Mouse (Mus musculus) ES-CJ7 (cell line): Measurements from ENCODE around the gene Mcf2l.

Experiments
- DNase-seq: peaks from one replicate; pipeline ENCODE4 v3.0.0; 2011; ENCODE audit warnings: low read depth, low spot score

Gene Mcf2l

DNA sequence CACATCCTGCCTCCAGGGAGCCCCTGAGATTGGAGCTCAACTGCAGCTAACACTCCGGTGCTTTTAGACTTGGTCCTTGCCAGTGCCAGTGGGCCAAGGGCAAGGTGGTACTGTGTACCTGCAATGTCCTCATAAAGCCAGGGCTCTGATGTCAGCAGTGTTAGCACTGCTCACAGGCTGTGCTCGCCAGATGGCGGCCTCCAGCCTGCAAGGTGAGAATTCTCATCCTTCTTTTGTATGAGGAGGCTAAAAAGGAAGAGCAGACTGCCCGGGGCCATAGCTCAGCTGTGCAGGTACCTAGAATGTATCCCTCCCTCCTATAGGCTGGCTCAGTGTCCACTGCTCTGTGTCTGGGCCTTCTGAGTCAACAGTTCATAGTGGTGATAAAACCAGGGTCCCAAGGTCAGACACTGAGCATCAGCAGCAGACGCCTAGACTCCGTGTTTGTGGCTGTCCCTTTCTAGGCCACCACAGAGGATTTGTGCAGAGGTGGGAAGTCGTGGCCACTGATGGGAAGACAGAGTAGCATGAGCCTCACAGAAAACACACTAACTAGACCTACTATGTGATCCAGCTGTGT is 77.5 kb downstream of the Mcf2l start:
- no peak for DNase-seq

DNA sequence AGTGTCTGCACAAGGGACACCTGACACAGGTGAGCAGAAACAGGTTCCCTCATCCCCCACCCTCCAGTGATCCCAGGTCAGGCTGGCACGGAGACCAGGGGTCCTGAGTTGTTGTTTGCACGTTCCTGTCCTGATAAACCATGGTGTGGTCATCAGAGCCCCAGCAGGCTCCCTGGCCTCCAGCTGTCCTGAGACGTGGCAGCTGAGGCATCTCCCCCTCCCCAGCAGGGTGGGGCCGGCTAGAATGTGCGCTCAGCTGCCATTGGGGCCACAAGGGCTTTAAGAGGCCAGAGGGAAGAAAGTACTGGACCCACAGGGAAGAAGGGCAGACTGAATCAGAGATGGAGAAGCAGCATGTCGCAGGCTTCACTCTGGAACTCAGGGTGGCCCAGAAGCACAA is 79.1 kb downstream of the Mcf2l start:
- no peak for DNase-seq

DNA sequence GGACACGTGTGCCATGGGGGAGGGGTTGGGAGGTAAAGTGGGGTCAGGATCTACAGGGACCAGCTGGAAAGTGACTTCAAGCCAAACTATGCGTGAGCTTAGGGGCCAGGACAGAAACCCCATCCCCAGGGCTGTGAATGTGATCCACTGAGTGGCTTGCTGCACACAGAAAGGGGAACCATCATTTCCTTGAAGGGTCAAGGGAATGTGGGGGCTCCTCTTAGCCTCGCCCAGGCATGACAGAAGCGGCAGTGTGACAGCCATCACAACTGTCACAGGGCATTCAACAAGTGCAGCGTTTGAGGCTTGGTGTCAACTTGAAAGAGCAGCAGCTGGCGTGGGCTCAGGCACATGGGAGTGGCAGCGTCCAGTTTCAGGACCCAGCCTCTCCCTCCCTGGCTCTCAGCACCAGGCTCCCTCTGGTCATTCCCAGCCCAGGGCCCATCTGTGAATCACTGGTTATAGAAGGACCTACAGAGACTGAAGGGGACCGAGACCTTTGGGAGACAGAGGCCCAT is 81.8 kb downstream of the Mcf2l start:
- DNase-seq, result no peak

DNA sequence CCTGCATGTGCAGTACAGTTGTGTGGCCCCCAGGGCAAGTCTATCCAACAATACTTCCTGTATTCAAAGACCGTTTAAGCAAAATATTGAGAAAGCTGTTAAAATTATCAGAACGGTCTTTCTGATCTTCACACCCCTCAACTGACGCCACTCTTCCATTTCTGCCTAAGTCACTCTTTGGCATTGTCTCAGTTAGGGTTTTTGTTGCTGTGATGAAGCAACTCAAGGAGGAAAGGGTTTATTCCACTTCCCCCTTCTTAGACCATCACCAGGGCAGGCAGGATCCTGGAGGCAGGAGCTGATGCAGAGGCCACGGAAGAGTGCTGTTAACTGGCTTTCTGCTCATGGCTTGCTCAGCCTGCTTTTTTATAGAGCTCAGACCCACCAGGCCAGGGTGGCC is 82.3 kb downstream of the Mcf2l start:
- DNase-seq, result no peak

DNA sequence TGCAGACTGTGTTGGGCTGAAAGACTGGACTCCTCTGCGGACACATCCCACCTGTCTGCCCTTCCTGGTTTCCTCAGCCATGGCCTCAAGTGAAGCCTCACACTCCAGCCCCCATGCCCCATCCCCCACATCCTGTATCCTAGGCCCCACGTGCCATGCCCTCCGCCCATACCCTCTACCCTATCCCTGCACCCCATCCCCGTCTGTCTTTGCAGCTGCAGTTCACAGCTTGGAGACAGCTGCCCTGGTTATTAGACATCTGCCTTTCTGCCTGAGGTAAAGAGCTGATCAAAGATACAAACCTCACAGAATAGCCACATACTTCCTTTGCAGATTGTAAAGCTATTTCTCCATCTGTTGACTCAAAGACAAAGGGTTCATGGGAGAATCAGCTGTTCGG is 83.3 kb downstream of the Mcf2l start:
- DNase-seq, result no peak

DNA sequence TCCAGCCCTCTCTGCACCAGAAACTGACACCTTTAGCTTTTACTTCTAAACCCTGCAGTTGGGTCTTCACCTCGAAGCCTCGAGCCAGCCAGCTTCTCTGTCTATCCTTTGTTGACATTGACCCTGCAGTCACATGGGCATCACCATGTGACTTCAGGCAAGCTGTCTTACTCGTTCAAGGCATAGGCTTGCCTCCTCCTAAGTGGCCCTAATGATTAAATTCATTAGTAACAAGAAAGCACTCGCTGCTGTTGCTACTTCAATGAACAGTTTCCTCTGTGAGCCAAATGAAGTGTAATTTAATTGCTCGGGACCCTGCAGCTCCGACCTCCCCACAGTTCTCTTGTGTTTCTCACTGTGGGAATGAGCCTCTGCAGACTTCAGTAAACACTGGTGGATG is 83.8 kb downstream of the Mcf2l start:
- DNase-seq, result no peak

DNA sequence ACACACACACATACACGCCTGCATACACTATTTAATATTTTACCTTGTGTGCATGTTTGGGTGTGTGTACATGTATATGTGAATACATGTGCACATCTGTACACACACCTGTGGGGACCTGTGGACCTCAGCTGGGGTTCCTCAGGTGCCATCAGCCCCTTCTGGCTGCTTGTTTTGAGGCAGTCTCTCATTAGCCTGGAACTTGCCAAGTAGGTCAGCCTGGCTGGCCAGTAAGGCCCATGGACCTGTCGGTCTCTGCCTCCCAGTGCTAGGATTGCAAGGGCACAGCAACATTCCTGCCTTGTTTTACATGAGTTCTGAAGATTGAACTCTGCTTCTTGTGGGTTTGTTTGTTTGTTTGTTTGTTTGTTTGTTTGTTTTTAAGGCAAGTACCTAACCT is 87.0 kb downstream of the Mcf2l start:
- DNase-seq, result no peak

DNA sequence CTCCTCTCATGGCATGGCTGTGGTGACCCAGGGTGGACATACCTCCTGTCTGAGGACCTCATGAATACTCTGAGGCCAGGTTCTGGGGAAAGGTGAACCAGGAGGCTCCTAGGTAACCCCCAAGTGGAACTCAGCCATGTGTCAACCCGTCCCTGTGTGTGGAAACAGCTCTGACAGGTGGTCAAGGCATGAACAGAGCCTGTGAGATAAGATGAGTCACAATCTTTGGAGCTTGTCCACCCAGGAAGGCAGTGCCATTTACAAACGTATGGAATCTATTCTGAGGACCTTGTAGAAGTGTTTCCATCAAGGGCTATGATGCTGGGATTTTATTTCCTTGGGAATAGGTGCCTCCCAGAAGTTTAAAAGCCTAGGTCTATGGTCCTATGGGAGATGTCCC is 87.6 kb downstream of the Mcf2l start:
- no peak for DNase-seq

DNA sequence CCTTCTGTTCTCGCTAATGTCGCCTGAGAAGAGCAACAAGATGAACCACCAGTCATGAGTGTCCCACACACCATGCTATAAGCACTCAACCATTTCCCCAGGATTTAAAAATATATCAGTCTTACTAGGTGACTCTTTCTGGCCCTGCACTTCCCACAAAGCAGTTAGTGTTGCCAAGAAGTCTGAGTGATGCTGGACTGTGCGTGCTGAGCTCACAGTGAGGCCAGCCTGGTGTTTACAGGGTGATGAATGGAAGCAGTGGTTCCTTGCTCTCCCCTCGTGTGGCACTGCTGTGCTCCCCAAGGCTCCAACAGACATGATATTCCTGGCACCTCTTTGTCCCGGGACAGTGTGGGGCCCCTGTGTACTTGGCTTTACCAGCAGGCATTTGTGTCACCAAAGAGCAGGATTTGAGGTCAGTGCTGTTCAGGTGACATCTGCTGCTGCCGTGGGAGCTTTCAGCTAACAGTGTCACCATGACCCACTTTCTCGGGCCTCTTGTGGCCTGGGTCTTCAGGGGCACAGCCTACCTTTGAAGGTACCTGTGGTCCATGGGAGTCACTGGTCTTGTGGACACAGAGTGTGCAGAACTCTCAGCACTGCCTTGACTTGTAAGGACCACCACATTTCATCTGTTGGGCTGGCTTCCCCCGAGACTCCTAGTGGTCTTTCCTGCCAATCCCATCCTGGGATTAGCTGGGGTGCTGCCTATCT is 88.4 kb downstream of the Mcf2l start:
- no peak for DNase-seq

DNA sequence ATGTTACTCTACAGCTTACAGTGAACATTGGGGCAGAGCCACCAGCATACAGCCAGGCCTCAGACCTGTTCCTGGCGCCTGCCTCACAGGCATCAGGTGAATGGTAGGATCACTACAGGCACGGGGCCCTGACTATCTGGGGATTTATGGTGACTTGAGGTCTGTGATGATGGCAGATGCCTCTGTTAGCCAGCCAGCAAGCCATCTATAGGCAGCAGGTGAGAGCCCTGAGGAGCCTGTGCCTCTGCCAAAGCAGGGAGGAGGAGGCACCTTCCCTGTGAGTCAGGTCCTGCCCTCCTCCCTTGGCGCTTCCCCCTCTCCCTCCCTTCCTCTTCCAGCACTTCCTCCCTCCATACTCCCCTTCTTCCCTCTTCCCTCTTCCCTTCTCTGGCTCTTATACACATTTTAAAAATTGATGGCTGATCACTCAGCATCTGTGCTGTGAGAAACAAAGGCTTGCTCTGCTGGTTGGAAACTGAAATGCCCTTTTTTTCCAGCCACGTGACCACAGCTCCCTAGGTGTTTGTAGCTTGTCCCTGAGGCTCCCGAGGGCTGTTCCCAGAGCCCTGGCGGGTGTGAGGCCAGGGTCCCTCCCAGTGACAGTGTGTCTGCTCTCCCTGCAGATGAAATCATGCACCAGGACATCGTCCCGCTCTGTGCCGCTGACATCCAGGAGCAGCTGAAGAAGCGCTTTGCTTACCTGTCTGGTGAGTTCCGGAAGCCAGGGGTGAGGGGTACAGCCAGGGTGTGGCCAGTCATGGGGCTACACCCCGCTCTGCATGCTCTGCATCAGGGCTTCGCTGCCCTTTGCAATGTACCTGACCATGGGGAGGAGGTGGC is 89.2 kb downstream of the Mcf2l start:
- DNase-seq, result no peak

DNA sequence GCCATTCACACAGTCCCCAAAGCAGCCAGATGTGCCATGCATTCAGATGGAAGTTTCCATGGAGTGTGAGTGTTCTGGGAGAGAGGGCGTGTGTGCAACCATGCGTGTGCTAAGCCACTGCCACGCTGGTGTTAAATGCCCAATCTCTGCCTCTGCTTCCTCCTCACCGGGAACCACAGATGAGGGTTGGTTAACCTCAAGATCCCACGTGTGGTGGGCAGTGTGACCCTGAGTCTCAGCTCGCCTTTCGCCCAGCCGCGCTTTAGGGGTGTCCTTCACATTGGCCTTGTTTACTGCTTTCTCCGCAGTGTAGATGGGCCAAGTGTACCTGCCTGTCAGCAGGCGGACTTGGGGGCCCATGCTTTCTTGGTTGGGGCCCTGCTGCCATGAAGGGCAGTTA is 102.7 kb downstream of the Mcf2l start:
- no peak for DNase-seq

DNA sequence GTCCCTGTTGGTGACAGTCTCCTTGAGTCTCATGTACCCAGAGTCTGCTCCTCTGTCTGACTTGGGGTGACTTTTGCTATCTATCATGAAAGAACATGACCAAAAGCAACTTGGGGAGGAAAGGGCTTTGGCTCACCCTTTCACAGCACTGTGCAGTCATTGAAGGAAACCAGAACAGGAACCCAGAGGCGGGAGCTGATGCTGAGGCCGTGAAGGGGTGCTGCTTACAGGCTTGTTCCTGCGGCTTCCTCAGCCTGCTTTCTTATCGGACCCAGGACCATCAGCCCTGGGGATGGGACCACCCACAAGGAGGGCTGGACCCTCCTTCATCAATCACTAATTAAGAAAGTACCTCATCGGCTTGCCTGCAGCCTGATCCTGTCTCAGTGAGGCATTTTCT is 103.1 kb downstream of the Mcf2l start:
- DNase-seq, result no peak

DNA sequence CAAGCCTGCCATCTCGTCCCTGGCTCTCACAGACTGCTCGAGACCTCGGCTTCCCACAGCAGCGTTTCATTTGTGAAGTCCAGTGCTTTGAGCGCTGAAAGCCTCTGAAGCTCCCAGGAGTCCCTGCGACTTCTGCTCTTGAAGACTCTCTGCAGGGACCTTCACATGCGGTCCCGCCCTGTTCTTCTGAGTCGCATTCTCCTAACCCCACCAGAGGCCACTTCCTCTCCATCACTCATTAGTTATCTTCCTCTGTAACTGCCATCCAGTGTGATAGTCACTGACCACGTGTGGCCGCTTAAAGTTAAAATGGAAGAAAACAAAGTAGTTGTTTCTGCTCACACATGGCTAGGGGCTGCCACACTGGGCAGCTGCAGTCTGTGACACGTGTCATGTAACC is 103.7 kb downstream of the Mcf2l start:
- no peak for DNase-seq

DNA sequence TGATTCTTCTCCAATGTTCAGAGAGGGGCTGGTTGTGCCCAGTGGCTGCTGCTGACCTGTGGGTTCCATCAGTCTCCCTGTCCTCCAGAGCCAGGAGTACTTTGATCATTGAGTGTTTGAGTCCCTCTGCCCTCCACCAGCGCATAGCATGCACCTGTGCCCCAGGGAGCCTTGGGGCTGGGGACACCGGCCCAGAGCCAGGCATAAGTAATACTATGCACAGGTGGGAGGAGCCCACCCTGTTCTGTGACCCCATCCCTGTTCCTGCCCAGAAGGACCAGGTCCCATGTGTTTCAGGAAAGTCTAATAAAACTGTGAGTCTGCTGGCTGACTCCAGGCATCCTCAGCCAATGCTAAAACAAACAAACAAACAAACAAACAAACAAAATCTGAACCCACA is 104.7 kb downstream of the Mcf2l start:
- no peak for DNase-seq

DNA sequence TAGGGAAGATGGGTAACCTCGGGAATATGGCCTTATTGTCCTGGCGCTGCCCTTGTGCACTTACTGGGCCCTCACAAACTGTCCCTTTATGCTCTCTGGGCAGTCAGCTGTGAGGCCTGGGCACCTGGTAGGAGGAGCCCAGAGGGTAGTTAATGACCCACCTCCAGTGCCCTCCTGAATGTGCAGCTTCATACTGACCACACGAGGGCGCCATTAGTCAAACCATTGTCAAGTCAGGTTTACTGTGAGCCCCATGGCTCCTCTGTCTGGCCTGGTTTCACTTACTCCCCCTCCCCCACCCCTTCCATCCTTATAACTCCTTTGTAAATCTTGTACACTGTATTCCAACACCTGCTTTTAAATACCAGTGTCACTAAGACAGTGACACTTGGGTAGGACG is 105.1 kb downstream of the Mcf2l start:
- DNase-seq, result peak; percentile 90

DNA sequence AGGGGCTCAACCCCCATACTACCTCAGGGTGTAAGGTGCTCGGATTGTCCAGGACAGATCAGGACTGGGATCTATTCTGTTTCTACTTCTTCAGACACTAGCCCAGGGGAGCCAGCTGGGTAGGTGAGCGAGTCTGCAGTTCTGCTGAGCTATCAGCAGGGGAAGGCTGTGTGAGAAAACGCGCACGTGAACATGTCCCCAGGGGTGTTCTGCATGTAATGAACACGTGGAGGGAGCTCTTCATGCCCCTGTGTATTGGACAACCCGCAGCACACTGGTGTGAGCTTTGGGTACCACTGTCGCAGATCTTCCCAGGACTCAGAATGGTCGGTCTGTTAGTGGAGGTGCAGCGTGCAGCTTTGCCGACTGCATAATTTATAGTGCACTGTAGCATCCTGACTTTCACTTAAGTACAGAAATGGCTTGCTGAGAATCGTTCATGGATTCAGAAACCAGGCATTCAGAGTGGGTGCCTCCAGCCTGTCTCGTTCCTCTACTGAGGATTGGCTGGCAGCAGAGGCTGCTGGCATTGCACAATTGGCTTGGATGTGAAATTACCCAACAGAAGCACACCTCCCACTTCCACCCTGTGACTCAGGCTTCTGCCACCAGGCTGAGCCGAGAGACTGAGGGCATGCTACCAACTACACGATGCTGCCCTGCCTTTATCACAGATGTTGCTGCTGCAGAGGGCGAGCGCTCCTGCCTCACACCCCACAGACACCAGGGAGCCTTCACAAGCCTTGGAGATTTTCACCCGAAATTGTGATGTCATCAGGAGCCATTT is 110.3 kb downstream of the Mcf2l start:
- no peak for DNase-seq

DNA sequence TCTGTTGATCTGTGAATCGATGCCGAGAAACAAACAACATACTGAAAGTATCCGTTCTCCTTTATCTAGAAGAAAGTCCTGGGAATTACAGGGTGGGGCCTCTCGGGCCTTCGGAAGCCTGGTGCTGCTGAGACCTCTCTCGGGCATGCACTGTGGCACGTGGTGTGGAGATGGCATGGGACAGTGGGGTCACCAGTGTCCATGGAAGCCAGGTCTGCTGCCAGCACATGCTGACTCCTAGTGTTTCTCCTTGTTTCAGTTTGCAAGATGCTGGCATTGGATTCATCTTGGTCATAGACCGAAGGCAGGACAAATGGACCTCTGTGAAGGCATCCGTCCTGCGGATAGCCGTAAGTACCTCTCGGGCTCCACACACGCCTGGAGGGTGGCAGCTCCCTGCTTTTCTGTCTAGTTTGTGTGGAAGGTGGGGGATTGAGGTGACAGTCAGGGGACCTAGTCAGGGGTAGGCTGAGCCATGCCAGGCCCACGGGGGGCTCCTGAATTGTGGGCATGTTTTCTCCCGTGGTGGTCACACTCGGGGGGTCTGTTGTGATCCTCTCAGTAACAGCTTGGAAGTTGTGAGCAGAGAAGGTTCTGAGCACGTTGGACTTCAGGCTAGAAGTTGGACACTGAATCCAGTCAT is 111.1 kb downstream of the Mcf2l start:
- no peak for DNase-seq

DNA sequence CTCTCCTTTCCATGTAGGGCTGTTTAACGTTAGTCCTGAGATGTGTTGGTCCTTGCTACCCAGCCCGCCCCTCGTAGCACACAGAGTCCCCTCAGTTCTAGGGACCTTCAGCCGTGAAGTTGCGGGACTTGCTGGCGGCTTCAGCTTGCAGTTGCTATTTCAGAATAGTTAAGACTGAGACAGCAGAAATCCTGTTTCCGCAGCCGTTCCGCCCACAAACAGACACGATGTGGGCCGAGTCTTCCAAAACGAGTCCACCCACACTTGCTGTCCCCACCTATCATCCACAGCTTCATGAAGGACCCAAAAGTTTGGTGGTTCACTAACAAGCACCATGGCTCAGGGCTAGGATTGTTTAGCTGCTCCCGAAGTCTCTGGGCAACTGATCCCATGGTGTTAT is 111.7 kb downstream of the Mcf2l start:
- DNase-seq, result no peak

DNA sequence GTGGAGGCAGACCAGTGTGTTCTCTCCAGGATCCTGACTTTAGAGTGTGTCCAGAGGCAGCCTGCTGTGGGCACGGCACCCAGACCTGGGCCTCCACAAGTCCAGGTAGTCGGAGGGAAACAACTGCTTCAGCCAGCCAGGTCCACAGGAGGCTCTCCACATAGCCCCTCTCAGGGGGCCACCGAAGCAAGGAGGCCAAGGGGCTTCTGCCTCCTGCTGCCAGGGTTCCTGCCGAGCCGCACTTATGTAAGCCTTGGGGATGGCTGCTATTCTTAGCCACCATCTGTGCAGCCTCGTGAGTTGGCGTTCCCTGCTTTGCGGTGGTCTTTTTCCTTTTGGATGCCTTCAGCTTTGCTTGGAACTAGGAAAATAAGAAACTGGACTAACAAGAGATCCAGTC is 114.0 kb downstream of the Mcf2l start:
- no peak for DNase-seq

DNA sequence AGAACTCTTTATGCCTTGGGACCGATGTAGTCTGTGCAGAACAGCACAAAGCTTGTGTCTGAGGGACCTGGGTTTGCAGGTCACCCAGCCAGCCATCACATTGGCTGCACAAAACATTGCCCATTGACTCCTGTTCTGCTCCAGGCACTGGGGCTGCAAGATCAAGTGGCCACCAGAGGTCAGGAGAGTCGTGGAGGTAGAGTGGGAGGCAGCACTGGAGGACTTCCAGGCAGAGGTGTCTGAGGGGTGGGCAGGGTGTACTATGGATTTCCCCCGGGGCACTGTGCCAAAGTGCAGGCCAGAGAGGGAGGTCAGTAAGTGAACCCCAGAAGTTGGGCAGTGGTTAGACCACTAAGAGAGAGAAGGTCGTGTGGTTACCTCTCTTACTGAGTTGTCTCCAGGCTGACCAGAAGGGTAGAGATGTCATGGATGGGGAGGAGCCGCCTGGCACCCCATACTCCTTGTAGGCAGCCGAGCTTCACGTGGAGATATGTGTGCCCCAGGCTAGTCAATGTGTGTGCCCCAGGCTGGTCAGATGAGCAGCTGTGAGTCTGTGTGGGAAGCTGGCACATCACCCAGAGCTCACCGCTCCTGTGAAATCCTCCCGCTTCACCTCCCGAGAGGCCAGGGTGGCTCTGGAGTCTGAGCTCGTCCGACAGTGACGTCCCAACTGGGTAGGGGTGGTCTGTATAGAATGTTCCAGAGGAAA is 115.3 kb downstream of the Mcf2l start:
- no peak for DNase-seq

DNA sequence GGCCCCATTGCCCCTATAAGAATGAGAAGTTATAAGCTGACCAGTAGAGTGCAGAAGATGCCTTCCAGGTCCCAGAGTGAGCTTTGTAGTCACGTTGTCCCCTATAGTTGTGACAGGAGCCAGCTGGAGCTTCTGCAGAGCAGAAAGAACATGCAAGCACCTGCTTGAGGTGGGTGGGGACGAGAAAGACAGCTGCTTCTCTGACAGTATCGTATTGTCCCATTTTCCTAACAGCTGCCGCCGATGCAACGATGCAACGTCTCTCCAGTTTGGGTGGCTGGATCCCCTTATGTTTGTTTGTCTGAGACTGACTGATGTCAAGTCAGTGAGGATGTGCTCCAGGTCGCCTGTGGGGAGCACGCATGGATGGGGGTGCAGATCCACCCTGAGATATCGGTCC is 117.8 kb downstream of the Mcf2l start:
- no peak for DNase-seq
